Mouse (Mus musculus) forebrain, embryonic 12.5 days (tissue): Measurements from ENCODE around the gene Ly6g6d. TPM values are rescaled to one million over a fixed set of nuclear protein-coding genes. Genes with fewer than 3 reads are reported as not detected.

Source experiments
- ATAC-seq: fragments of 200-750 bp; cut with Nextera tagmentation; 2 replicates; pipeline ENCODE4 v1.8.0; 2017; ENCODE audit warnings: moderate TSS enrichment; ENCODE audit not compliant: low FRiP score
- H3K27ac ChIP-seq: fragments of 300-500 bp; sonication (generic); 2 replicates; pipeline ENCODE4 v1.5.1; 2016; ENCODE audit warnings: mild to moderate bottlenecking
- H3K27me3 ChIP-seq: fragments of 300-500 bp; sonication (generic); 2 replicates; pipeline ENCODE4 v1.6.1; 2016; ENCODE audit warnings: mild to moderate bottlenecking
- H3K36me3 ChIP-seq: fragments of 300-500 bp; sonication (generic); replicated peaks from 2 replicates; pipeline ENCODE4 v1.6.1; 2016; ENCODE audit warnings: mild to moderate bottlenecking
- H3K4me1 ChIP-seq: fragments of 300-500 bp; sonication (generic); 2 replicates; pipeline ENCODE4 v1.6.1; 2016
- H3K4me2 ChIP-seq: fragments of 300-500 bp; sonication (generic); 2 replicates; pipeline ENCODE4 v1.6.1; 2016; ENCODE audit warnings: mild to moderate bottlenecking, moderate library complexity
- H3K4me3 ChIP-seq: fragments of 300-500 bp; sonication (generic); replicated peaks from 2 replicates; pipeline ENCODE4 v1.5.1; 2016; ENCODE audit warnings: mild to moderate bottlenecking
- H3K9ac ChIP-seq: fragments of 300-500 bp; sonication (generic); 2 replicates; pipeline ENCODE4 v1.6.1; 2016; ENCODE audit warnings: mild to moderate bottlenecking
- H3K9me3 ChIP-seq: fragments of 300-500 bp; sonication (generic); 2 replicates; pipeline ENCODE4 v1.6.1; 2016
- WGBS: fragments of 180-500 bp; shearing (Covaris S2); methylation state at CpG from one replicate; pipeline ENCODE4 v1.1.7; 2016; 5-methylcytosine and 5-hydroxymethylcytosine counted together
- polyA plus RNA-seq: library from polyadenylated mRNA; unstranded; fragments of >200 nt; fragmentation: Nextera tagmentation; extraction: Ambion mirVana; gene quantifications from 2 replicates; pipeline ENCODE4 v1.2.1, GENCODE M21; 2016

The Ly6g6d gene
- polyA plus RNA-seq, 1 experiment from 2014 or later, result 0.29 TPM

DNA sequence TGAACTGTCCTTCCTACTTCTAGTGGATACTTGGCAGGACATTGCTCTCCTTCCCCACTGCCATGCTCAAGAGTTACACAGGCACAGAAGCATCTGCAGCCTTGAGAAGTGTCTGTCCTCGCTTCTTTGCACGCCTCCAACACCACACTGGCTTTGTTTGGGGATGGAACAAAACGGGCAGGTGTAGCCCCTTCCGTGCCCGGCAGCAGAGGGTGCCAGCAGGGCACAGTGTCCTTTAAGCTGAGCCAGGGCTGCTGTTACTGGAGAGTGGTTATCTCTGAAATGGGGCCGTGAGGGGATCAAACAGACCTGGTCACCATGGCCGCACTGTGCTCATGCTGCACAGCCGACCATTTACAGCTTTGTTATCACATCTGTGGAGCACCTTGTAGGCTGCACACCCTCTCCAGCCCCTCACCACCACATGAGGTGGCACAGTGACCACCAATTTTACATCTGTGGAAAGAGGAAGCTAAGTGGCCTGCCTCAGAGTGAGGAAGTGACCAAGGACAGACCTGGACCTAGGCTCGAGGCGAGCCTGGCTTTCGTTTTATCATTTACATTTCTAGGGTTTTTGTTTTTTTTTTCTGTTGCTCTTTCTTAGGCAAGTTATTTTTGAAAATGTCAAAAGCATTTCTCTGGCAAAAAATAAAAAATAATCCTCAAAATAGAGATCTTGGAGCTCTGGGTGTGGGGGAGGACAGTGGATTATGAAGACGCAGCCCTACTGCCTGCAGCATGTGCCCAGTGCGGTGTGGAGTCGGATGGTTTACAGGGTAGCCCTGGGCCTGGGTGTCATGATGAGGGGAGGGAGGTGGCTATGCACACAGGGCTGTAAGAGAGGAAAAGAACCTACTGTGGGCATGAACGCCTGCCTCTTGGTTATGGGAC, 16.9 kb upstream of the Ly6g6d start:
- ATAC-seq, result no peak
- H3K27me3 ChIP-seq, result no peaks in the 10 kb centered on the region
- H3K36me3 ChIP-seq, result peaks cover 77% of the 10 kb centered on the region
- WGBS, result 94% methylated on average over 15 of the region's 15 CpGs
- no peaks in the 10 kb centered on the region for H3K9me3 ChIP-seq
- no peak overlapping the region for H3K9ac ChIP-seq
- H3K4me3 ChIP-seq, result no peak overlapping the region
- no peak overlapping the region for H3K27ac ChIP-seq
- peaks cover 12% of the 10 kb centered on the region for H3K4me1 ChIP-seq
- H3K4me2 ChIP-seq, result no peak overlapping the region

GRCm38 (mm10) chr17:35092403-35093198, 14.7 kb upstream of the Ly6g6d start:
- WGBS, result 93% methylated on average over 14 of the region's 14 CpGs
- Histone ChIP-seq H3K36me3 (peaks cover 56% of the 10 kb centered on the region), H3K27me3 (no peaks in the 10 kb centered on the region), H3K4me2 (no peak overlapping the region), H3K4me3 (no peak overlapping the region), H3K27ac (no peak overlapping the region), H3K9ac (no peak overlapping the region), H3K9me3 (no peaks in the 10 kb centered on the region), H3K4me1 (peaks cover 13% of the 10 kb centered on the region)
- ATAC-seq, result no peak

DNA sequence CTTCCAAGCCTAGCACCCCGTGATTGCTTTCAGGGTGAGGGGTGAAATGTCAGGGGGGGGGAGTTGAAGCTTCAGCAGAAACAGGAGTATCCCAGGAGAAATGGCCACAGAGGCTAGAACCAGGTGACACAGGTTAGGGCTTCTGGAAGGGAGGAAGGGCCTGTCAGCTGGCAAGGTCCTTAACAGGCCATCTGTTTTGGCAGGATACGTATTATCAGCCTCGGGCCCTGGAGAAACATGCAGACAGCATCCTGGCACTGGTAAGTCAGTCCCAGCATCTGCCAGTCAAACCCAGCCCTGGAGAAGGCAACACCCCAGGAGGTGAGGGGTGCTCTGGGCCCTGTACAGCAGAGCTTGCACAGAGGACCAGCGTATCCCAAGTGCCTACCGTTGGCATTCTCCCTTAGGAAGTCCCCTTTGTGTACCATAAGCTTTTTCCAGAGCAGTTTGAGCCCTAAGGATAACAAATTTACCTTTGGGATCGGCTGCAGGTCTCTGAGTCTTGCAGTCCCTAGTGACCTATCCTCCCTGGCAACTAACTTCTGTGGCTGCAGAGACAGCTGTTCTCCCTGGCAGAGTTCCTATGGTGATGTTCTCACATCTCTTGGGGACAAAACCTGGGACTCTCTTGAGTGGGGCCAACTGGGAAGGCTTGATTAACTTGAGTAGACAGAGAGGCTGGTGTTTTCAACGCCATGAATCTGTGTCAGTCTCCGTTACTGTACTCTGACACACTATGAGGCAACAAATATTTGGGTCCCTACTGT, 12.5 kb upstream of the Ly6g6d start:
- Histone ChIP-seq H3K36me3 (peaks cover 35% of the 10 kb centered on the region), H3K4me1 (peaks cover 13% of the 10 kb centered on the region), H3K9me3 (no peaks in the 10 kb centered on the region), H3K9ac (peak overlapping the region; percentile 68), H3K4me2 (peak overlapping the region; percentile 62), H3K27ac (no peak overlapping the region), H3K4me3 (peak overlapping the region; percentile 55), H3K27me3 (peaks cover under 1% of the 10 kb centered on the region; the same call in 1 of the 2 replicates)
- ATAC-seq, result no peak
- WGBS, result 78% methylated on average over 8 of the region's 8 CpGs

DNA sequence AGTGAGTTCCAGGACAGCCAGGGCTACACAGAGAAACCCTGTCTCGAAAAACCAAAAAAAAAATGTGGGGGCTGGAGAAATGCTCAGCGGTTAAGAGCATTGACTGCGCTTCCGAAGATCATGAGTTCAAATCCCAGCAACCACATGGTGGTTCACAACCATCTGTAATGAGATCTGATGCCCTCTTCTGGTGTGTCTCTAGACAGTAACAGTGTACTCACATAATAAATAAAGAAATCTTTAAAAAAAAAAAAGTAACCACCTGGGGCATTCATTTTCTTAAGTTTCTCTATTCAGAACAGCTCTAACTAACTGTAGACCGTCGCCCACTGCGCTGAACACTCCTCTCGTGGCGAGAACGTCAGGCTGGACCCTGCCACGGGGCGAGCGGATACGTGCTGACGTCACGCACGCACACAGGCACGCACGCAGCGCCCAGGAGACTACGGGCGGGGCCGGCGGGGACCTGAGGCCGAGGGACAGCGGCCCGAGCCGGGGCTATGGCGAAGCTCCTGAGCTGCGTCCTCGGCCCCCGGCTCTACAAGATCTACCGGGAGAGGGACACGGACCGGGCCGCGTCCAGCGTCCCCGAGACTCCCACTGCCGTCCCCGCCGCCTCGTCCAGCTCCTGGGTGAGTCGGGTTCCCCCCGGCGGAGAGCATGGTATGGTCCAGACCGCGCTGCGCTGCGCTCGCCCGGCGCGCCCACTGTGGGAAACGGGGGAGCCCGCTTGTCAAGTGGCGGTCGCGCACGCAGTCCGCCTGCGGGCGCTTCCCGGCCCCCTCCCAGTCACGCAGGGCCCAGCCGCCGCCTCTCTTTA, 11.2 kb upstream of the Ly6g6d start, which contains the start of gene Abhd16a:
Gene Abhd16a, plus strand, starts transcription at position 439 of the 820 bp plus-strand sequence.
- H3K4me1 ChIP-seq, result peaks cover 13% of the 10 kb centered on the region
- H3K27me3 ChIP-seq, result peaks cover 3% of the 10 kb centered on the region; the same call in 1 of the 2 replicates
- no peaks in the 10 kb centered on the region for H3K9me3 ChIP-seq
- WGBS, result 3% methylated on average over 65 of the region's 67 CpGs
- H3K27ac ChIP-seq, result peak within 1 kb of the TSS; percentile 91
- peak within 1 kb of the TSS; percentile 55 for H3K4me3 ChIP-seq
- ATAC-seq, result peak; percentile 99
- peak within 1 kb of the TSS; percentile 62 for H3K4me2 ChIP-seq
- H3K9ac ChIP-seq, result peak within 1 kb of the TSS; percentile 68
- peaks cover 22% of the 10 kb centered on the region for H3K36me3 ChIP-seq

GRCm38 (mm10) chr17:35088151-35088550, 10.3 kb upstream of the Ly6g6d start:
- no peak overlapping the region for H3K27ac ChIP-seq
- no peak overlapping the region for H3K9ac ChIP-seq
- H3K9me3 ChIP-seq, result no peaks in the 10 kb centered on the region
- H3K27me3 ChIP-seq, result peaks cover 4% of the 10 kb centered on the region; the same call in 1 of the 2 replicates
- H3K4me1 ChIP-seq, result peaks cover 13% of the 10 kb centered on the region
- peaks cover 17% of the 10 kb centered on the region for H3K36me3 ChIP-seq
- no peak overlapping the region for H3K4me2 ChIP-seq
- ATAC-seq, result no peak
- 50% methylated on average over 2 of the region's 2 CpGs for WGBS
- H3K4me3 ChIP-seq, result no peak overlapping the region

DNA sequence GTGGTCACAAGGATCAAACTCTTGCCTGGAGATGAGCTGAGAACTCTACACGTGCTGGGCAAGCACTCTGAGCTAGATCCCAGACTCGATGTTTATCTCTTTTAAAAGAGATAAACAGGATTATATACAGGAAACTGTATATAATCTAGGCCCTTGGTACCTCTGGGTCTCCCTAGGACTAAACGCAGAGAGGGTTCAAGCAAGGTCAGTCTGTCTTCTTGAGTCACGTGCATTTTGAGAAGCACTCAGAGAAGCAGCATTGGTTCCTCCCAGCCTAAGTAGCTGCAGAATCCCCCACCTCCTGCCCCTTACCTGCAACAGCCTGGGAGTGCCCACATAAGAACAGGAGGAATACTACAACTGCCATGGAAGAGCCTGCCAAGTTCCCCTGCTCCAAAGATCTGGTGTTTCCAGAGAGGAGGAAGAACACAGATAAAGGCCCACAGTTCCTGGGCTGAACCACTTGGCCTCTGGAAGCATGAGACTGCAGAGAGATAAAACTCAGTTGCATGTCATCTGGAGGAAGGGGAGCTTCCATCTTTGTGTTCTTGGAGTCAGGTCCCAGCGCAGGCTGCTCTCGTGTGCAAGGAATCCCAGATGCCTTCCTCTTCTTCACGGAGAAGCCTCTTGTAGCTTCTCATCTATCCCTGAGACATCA, 7.5 kb upstream of the Ly6g6d start, which contains the start of gene Ly6g6f:
Gene Ly6g6f, minus strand, starts transcription at position 403 of the 658 bp plus-strand sequence.
- no peak within 1 kb of the TSS for H3K9ac ChIP-seq
- H3K27me3 ChIP-seq, result peaks cover 9% of the 10 kb centered on the region; the same call in 1 of the 2 replicates
- H3K36me3 ChIP-seq, result no peaks in the 10 kb centered on the region
- H3K4me2 ChIP-seq, result no peak within 1 kb of the TSS
- H3K4me3 ChIP-seq, result no peak within 1 kb of the TSS
- peaks cover 7% of the 10 kb centered on the region for H3K4me1 ChIP-seq
- no peaks in the 10 kb centered on the region for H3K9me3 ChIP-seq
- no peak for ATAC-seq
- H3K27ac ChIP-seq, result no peak within 1 kb of the TSS
- WGBS, result 87% methylated on average over 7 of the region's 7 CpGs

DNA sequence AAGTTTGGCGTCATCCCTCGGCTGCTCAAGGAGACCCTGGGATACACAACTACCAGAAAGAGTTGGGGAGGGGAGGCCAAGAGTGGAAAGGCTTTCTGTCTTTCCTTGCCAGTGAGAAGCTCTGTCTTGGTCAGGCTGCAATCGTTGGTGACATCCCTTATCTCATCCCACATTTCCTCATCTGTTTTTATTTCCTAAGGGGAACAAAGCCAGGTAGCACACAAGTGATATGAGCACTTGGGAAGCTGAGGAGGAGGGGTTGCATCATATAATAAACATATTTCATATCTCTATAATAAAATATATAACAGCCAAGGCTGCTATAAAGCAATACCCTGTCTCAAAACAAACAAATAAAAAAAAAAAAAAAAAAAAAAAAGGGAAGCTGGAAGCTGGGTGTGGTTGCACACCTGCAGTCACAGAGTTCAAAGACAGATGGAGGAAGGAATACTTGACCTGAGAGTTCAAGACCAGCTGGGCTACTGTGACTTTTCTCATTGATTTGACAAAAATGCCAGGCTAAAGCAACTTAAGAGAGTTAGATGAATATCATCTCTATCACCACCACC, 6.1 kb upstream of the Ly6g6d start:
- no peaks in the 10 kb centered on the region for H3K36me3 ChIP-seq
- no peak overlapping the region for H3K4me2 ChIP-seq
- WGBS, result 90% methylated on average over 3 of the region's 3 CpGs
- ATAC-seq, result no peak
- H3K27ac ChIP-seq, result no peak overlapping the region
- no peak overlapping the region for H3K9ac ChIP-seq
- H3K9me3 ChIP-seq, result no peaks in the 10 kb centered on the region
- no peak overlapping the region for H3K4me3 ChIP-seq
- H3K27me3 ChIP-seq, result peaks cover 13% of the 10 kb centered on the region; the same call in 1 of the 2 replicates
- H3K4me1 ChIP-seq, result no peaks in the 10 kb centered on the region

DNA sequence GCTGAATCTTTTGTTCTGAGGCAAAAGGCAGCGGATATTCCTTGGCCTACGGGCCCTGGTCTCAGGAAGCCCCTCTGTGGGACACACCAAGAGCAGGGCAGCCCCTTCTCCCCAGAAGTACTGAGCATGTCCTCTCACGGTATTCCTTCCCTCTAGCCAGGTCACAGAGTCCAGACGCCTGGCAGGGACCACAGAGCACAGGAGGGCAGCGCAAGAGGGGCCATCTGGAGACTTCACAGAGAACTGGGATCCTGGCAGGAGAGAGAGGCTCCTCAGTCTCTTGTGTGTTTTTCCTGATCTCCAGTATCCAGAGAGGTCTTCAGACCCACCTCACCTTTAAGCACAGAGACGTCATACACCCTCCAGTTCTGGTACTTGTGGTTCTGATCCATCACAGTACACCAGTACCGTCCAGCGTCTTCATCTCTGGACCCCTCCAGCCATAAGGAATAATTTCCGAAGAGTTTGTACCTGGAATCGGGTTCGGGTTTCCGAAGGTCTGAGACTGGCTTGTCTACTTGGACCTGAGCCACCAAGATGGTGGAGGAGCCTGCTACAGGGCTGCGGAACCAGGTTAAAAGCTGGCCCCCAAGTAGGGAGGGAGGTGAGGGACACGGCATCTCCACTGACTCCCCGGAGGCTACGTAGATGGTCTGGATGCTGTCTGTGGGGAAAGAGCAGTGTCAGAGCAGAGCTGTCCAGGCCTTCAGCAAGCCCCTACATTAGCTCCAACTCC, 5.1 kb upstream of the Ly6g6d start:
- H3K4me1 ChIP-seq, result peaks cover 2% of the 10 kb centered on the region; the same call in 1 of the 2 replicates
- no peak overlapping the region for H3K4me2 ChIP-seq
- no peak for ATAC-seq
- H3K36me3 ChIP-seq, result no peaks in the 10 kb centered on the region
- 85% methylated on average over 16 of the region's 16 CpGs for WGBS
- no peak overlapping the region for H3K4me3 ChIP-seq
- H3K9ac ChIP-seq, result no peak overlapping the region
- H3K9me3 ChIP-seq, result no peaks in the 10 kb centered on the region
- H3K27me3 ChIP-seq, result peaks cover 20% of the 10 kb centered on the region; the same call in 1 of the 2 replicates
- no peak overlapping the region for H3K27ac ChIP-seq

DNA sequence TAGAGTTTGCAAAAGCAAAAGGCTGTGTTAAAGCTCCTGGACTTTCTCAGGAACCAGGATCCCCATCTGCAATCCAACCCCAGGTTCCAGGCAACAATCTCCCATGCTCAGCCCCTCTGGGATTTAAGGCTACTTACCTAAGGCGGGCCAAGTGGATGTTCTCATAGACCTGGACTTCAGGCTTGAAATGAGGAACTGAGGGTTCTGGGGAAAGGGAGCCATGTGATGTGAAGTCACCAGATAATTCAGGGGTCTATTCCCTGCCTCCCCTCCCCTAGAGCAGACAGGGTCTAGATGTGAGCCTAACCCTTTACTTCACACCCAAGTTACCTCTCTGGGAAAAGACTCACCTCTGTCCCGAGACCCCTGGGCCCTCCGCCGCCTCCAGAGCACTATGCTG, 2.8 kb upstream of the Ly6g6d start:
- ATAC-seq, result no peak
- 75% methylated on average over 4 of the region's 4 CpGs for WGBS
- no peaks in the 10 kb centered on the region for H3K36me3 ChIP-seq
- no peak overlapping the region for H3K4me3 ChIP-seq
- peaks cover 21% of the 10 kb centered on the region for H3K4me1 ChIP-seq
- H3K9me3 ChIP-seq, result no peaks in the 10 kb centered on the region
- H3K9ac ChIP-seq, result no peak overlapping the region
- no peak overlapping the region for H3K4me2 ChIP-seq
- no peak overlapping the region for H3K27ac ChIP-seq
- peaks cover 35% of the 10 kb centered on the region; the same call in 1 of the 2 replicates for H3K27me3 ChIP-seq

GRCm38 (mm10) chr17:35080248-35080647, 2.4 kb upstream of the Ly6g6d start:
- no peak overlapping the region for H3K4me2 ChIP-seq
- H3K9ac ChIP-seq, result no peak overlapping the region
- H3K4me3 ChIP-seq, result no peak overlapping the region
- peaks cover 21% of the 10 kb centered on the region for H3K4me1 ChIP-seq
- H3K36me3 ChIP-seq, result no peaks in the 10 kb centered on the region
- no peak overlapping the region for H3K27ac ChIP-seq
- ATAC-seq, result no peak
- H3K9me3 ChIP-seq, result no peaks in the 10 kb centered on the region
- peaks cover 34% of the 10 kb centered on the region; the same call in 1 of the 2 replicates for H3K27me3 ChIP-seq
- WGBS, result 69% methylated on average over 6 of the region's 6 CpGs
